Mouse (Mus musculus): ENCODE results near the gene Srpx. TPM values are rescaled to one million over a fixed set of nuclear protein-coding genes. Genes with fewer than 3 reads are reported as not detected.

Srpx gene
- 3.9 and 4.9 TPM in 2 replicates for polyA plus RNA-seq (2015; fragmentation: Nextera tagmentation; extraction: Ambion mirVana)

DNA sequence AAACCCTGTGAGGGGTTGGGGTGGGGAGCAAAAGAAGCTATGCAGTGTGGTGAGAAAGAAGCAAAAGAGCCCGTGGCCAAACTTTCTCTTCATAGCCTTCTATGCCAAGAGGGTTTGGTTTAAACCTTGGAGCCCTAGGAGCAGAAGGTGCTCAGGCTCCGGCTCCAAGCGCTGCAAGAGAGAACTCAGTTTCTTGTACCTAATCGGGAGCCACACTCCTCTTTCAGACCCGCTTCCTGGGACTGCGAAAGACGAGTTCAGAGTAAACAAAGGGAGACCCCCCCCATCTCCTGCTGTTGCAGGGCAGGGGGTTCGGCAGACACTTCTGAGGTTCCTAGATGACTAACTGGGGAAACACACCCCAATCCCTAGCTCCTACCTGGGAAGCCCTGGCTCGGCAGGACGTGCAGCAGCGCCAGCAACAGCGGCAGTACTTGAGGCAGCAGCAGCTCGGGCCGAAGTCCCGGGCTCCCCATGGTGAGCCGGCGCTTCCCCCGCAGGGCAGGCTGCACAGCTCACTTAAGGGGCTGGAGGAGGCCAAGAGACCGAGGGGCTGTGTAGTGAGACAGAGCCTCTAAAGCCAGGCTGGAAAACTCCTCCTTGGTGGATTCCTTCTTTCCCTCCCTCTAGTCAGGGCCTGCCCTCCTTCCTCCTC, at the start of gene Srpx:
Gene Srpx (minus strand): TSS at position 645 of the 655 bp plus-strand sequence.
- H3K9me3 ChIP-seq (ENCODE audit: control insufficient read depth, low read length), result no peaks in the 10 kb centered on the region
- no peaks in the 10 kb centered on the region for H3K27me3 ChIP-seq (replicated peaks; ENCODE audit: control insufficient read depth, insufficient read depth, low read length)
- WGBS, result 17% methylated on average over 16 of the region's 19 CpGs
- no peak within 1 kb of the TSS for H3K27ac ChIP-seq (ENCODE audit: low read depth, low read length)
- no peaks in the 10 kb centered on the region for H3K36me3 ChIP-seq (ENCODE audit: control insufficient read depth, insufficient read depth, low read length)
- H3K4me3 ChIP-seq (ENCODE audit: low read length), result peak within 1 kb of the TSS; percentile 32
- peak; percentile 75 for ATAC-seq
- H3K9ac ChIP-seq (ENCODE audit: low read depth, low read length), result peak within 1 kb of the TSS; percentile 53
- no peaks in the 10 kb centered on the region for H3K4me1 ChIP-seq (ENCODE audit: control insufficient read depth, insufficient read depth, low read depth, low read length)
- peak within 1 kb of the TSS; percentile 62 for H3K4me2 ChIP-seq (ENCODE audit: low read length)

DNA sequence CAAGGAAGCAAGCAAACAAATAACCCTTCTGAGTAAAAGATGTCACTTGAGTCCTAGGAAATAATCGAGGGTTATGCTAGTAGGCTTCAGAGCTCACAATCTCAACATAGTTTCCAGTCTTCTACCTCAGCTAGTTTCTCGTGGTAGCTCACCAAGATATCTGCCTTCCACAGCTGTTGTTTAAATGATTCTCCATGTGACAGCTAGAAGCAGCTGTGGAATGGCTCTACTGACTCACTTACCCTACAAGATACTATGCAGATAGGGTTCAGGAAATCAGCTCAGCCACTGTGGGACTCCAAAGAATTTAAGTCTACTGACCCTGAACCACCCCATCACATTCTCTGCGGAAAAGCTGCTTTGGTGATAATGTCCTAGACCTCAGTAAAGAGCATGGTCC, 34.9 kb upstream of the Srpx start:
- Histone ChIP-seq H3K9me3 (ENCODE audit: control insufficient read depth, low read length) (no peaks in the 10 kb centered on the region), H3K4me1 (ENCODE audit: control insufficient read depth, insufficient read depth, low read depth, low read length) (no peaks in the 10 kb centered on the region), H3K4me2 (ENCODE audit: low read length) (no peak overlapping the region), H3K9ac (ENCODE audit: low read depth, low read length) (no peak overlapping the region), H3K27me3 (replicated peaks; ENCODE audit: control insufficient read depth, insufficient read depth, low read length) (no peaks in the 10 kb centered on the region), H3K36me3 (ENCODE audit: control insufficient read depth, insufficient read depth, low read length) (no peaks in the 10 kb centered on the region), H3K27ac (ENCODE audit: low read depth, low read length) (no peak overlapping the region), H3K4me3 (ENCODE audit: low read length) (no peak overlapping the region)
- 62% methylated on average over 3 of the region's 3 CpGs for WGBS
- no peak for ATAC-seq

GRCm38 (mm10) chrX:10115780-10116179, 1.7 kb downstream of the Srpx start:
- H3K9ac ChIP-seq (ENCODE audit: low read depth, low read length), result no peak overlapping the region
- no peaks in the 10 kb centered on the region for H3K4me1 ChIP-seq (ENCODE audit: control insufficient read depth, insufficient read depth, low read depth, low read length)
- H3K27ac ChIP-seq (ENCODE audit: low read depth, low read length), result no peak overlapping the region
- WGBS, result 40% methylated on average over 3 of the region's 3 CpGs
- no peaks in the 10 kb centered on the region for H3K36me3 ChIP-seq (ENCODE audit: control insufficient read depth, insufficient read depth, low read length)
- ATAC-seq, result no peak
- H3K9me3 ChIP-seq (ENCODE audit: control insufficient read depth, low read length), result no peaks in the 10 kb centered on the region
- H3K4me3 ChIP-seq (ENCODE audit: low read length), result no peak overlapping the region
- H3K4me2 ChIP-seq (ENCODE audit: low read length), result no peak overlapping the region
- H3K27me3 ChIP-seq (replicated peaks; ENCODE audit: control insufficient read depth, insufficient read depth, low read length), result no peaks in the 10 kb centered on the region

GRCm38 (mm10) chrX:10110736-10111135, 6.8 kb downstream of the Srpx start:
- ATAC-seq, result no peak
- H3K27me3 ChIP-seq (replicated peaks; ENCODE audit: control insufficient read depth, insufficient read depth, low read length), result no peaks in the 10 kb centered on the region
- 55% methylated on average over 1 of the region's 1 CpGs for WGBS
- H3K9ac ChIP-seq (ENCODE audit: low read depth, low read length), result no peak overlapping the region
- no peak overlapping the region for H3K4me2 ChIP-seq (ENCODE audit: low read length)
- H3K4me3 ChIP-seq (ENCODE audit: low read length), result no peak overlapping the region
- H3K9me3 ChIP-seq (ENCODE audit: control insufficient read depth, low read length), result no peaks in the 10 kb centered on the region
- H3K27ac ChIP-seq (ENCODE audit: low read depth, low read length), result no peak overlapping the region
- H3K4me1 ChIP-seq (ENCODE audit: control insufficient read depth, insufficient read depth, low read depth, low read length), result no peaks in the 10 kb centered on the region
- no peaks in the 10 kb centered on the region for H3K36me3 ChIP-seq (ENCODE audit: control insufficient read depth, insufficient read depth, low read length)

DNA sequence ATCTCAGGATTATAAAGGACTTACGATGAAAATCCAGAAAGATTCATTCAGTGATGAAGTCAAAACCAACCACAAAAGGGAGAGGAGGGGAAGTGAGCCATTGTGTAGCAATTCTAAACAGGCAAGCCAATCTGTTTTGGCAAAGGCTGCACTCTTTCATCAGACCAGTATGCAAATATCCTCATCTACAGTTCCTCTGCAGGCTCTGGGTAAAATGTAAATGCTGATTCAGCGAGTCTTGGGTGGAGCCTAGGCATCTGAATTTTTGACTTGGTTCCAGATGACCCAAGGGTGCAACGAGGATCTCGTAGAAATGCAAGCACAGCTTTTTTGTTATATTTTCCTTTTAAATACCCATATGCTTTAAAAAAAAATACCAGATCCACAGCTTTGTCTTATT, 9.0 kb downstream of the Srpx start:
- ATAC-seq, result no peak
- Histone ChIP-seq H3K4me1 (ENCODE audit: control insufficient read depth, insufficient read depth, low read depth, low read length) (no peaks in the 10 kb centered on the region), H3K4me2 (ENCODE audit: low read length) (no peak overlapping the region), H3K9me3 (ENCODE audit: control insufficient read depth, low read length) (no peaks in the 10 kb centered on the region), H3K27me3 (replicated peaks; ENCODE audit: control insufficient read depth, insufficient read depth, low read length) (no peaks in the 10 kb centered on the region), H3K4me3 (ENCODE audit: low read length) (no peak overlapping the region), H3K27ac (ENCODE audit: low read depth, low read length) (no peak overlapping the region), H3K9ac (ENCODE audit: low read depth, low read length) (no peak overlapping the region), H3K36me3 (ENCODE audit: control insufficient read depth, insufficient read depth, low read length) (no peaks in the 10 kb centered on the region)
- 38% methylated on average over 4 of the region's 4 CpGs for WGBS

GRCm38 (mm10) chrX:10105475-10105874, 12.0 kb downstream of the Srpx start:
- Histone ChIP-seq H3K9me3 (ENCODE audit: control insufficient read depth, low read length) (no peaks in the 10 kb centered on the region), H3K27me3 (replicated peaks; ENCODE audit: control insufficient read depth, insufficient read depth, low read length) (no peaks in the 10 kb centered on the region), H3K27ac (ENCODE audit: low read depth, low read length) (no peak overlapping the region), H3K4me1 (ENCODE audit: control insufficient read depth, insufficient read depth, low read depth, low read length) (no peaks in the 10 kb centered on the region), H3K36me3 (ENCODE audit: control insufficient read depth, insufficient read depth, low read length) (no peaks in the 10 kb centered on the region), H3K4me3 (ENCODE audit: low read length) (no peak overlapping the region), H3K9ac (ENCODE audit: low read depth, low read length) (no peak overlapping the region), H3K4me2 (ENCODE audit: low read length) (no peak overlapping the region)
- 69% methylated on average over 5 of the region's 5 CpGs for WGBS
- no peak for ATAC-seq

DNA sequence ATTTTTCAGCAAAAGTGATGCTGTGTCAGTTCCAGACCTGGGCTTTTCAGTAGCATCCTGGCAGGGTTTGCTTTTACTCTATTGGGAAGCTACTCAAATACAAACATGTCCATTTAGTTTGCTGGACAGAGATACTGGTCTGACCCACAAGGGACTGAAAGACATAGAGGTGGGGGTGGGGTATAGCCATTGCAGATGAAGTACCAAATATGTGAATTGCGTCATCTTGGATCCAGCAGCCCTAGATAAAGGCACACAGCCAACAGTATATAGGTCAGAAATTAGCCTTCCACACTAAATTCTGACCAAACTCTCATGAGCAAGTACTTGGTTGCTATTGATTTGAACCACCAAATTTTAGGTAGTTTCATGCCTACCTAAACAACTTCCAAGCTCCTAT, 14.8 kb downstream of the Srpx start:
- H3K4me1 ChIP-seq (ENCODE audit: control insufficient read depth, insufficient read depth, low read depth, low read length), result no peaks in the 10 kb centered on the region
- ATAC-seq, result no peak
- no peak overlapping the region for H3K27ac ChIP-seq (ENCODE audit: low read depth, low read length)
- H3K36me3 ChIP-seq (ENCODE audit: control insufficient read depth, insufficient read depth, low read length), result no peaks in the 10 kb centered on the region
- H3K4me3 ChIP-seq (ENCODE audit: low read length), result no peak overlapping the region
- no peak overlapping the region for H3K4me2 ChIP-seq (ENCODE audit: low read length)
- no peaks in the 10 kb centered on the region for H3K9me3 ChIP-seq (ENCODE audit: control insufficient read depth, low read length)
- 84% methylated on average over 1 of the region's 1 CpGs for WGBS
- no peak overlapping the region for H3K9ac ChIP-seq (ENCODE audit: low read depth, low read length)
- H3K27me3 ChIP-seq (replicated peaks; ENCODE audit: control insufficient read depth, insufficient read depth, low read length), result no peaks in the 10 kb centered on the region

- H3K27me3 ChIP-seq (replicated peaks; ENCODE audit: control insufficient read depth, insufficient read depth, low read length), result no peaks in the 10 kb centered on the region
- H3K4me1 ChIP-seq (ENCODE audit: control insufficient read depth, insufficient read depth, low read depth, low read length), result no peaks in the 10 kb centered on the region
- H3K27ac ChIP-seq (ENCODE audit: low read depth, low read length), result no peak overlapping the region
- no peaks in the 10 kb centered on the region for H3K9me3 ChIP-seq (ENCODE audit: control insufficient read depth, low read length)
- no peak overlapping the region for H3K4me3 ChIP-seq (ENCODE audit: low read length)
- WGBS, result 60% methylated on average over 3 of the region's 3 CpGs
- H3K4me2 ChIP-seq (ENCODE audit: low read length), result no peak overlapping the region
- 0 out of 2 replicates have a peak, but pooled peaks have one; percentile 63 for ATAC-seq
- no peaks in the 10 kb centered on the region for H3K36me3 ChIP-seq (ENCODE audit: control insufficient read depth, insufficient read depth, low read length)
- no peak overlapping the region for H3K9ac ChIP-seq (ENCODE audit: low read depth, low read length)
Measured at GRCm38 (mm10) chrX:10095797-10096196, 21.7 kb downstream of the Srpx start.

DNA sequence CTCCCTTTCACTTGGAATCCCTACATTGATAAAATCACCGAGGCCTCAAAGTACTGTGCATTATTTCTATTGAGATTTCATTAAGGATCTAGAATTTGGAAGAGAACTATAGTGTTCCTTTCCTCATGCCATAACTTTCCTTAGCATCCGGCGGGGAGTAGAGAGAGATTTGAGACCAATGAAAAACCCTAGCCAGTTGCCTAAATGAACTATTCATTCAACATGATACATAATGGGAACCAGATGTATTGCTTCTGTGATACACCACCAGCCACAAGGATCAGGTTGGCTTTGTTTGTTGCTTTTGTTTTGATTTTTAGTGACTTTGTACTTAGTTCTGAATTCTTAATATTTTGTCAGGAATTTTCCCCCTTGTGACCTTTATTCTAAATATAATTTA, 37.1 kb downstream of the Srpx start:
- Histone ChIP-seq H3K27me3 (replicated peaks; ENCODE audit: control insufficient read depth, insufficient read depth, low read length) (no peaks in the 10 kb centered on the region), H3K9ac (ENCODE audit: low read depth, low read length) (no peak overlapping the region), H3K36me3 (ENCODE audit: control insufficient read depth, insufficient read depth, low read length) (no peaks in the 10 kb centered on the region), H3K4me2 (ENCODE audit: low read length) (no peak overlapping the region), H3K4me3 (ENCODE audit: low read length) (no peak overlapping the region), H3K9me3 (ENCODE audit: control insufficient read depth, low read length) (no peaks in the 10 kb centered on the region), H3K4me1 (ENCODE audit: control insufficient read depth, insufficient read depth, low read depth, low read length) (no peaks in the 10 kb centered on the region), H3K27ac (ENCODE audit: low read depth, low read length) (no peak overlapping the region)
- WGBS, result 80% methylated on average over 3 of the region's 3 CpGs
- no peak for ATAC-seq
